ENCODE assay signal across 11 mouse cellular contexts in genomic region chr4:118548130-118548480, GRCm38 (mm10). TPM values are rescaled to one million over a fixed set of nuclear protein-coding genes. Genes with fewer than 3 reads are reported as not detected.
DNase-seq lines count a peak whose midpoint lies in the region; ATAC-seq and TF ChIP-seq lines count a peak whose summit lies in the region.
"Not testable (repeated sequence)": the region's sequence is repeated elsewhere in the genome, so short reads cannot be mapped to it uniquely, and the experiment has no call there.
"Had no signal": no experiment of that assay in that cellular context is flagged by ENCODE, and none has a peak within 500 bp of the region (broad histone marks: within the 10 kb centered on the region; RNA-seq: fewer than 3 reads in every experiment).

No protein-coding gene starts in this region.

- not testable (repeated sequence) for H3K4me1 ChIP-seq in kidney, adult 2 months (ENCODE audit: control insufficient read depth, insufficient read depth, low read length); lung, embryonic 14.5 days (ENCODE audit: insufficient read depth)

- H3K9ac ChIP-seq in lung, embryonic 14.5 days = not testable (repeated sequence)

- not testable (repeated sequence) for TF ChIP-seq CTCF in kidney, adult 2 months (conservative IDR thresholded peaks at IDR 0.05; ENCODE audit: insufficient read depth, insufficient read length, low read depth, low read length); lung, embryonic 14.5 days (IDR thresholded peaks at IDR 0.05; ENCODE audit: low read depth)

- ATAC-seq in lung, embryonic 14.5 days (ENCODE audit: insufficient read depth) = not testable (repeated sequence)

- not testable (repeated sequence) for H3K4me2 ChIP-seq in lung, embryonic 14.5 days

- H3K4me3 ChIP-seq in kidney, adult 2 months (ENCODE audit: insufficient read depth, low read depth, low read length); lung, embryonic 14.5 days (ENCODE audit: low read depth, low read length): not testable (repeated sequence)

- peak; percentile 59 for DNase-seq in CD4-positive helper T cell, adult 2 months (ENCODE audit: low read depth, low spot score)
- DNase-seq in brain, adult 2 months (ENCODE audit: low read depth, low spot score) = peak; percentile 65
- peak; percentile 49 for DNase-seq in embryo, embryonic 11.5 days (ENCODE audit: low read depth, low spot score)
- peak; percentile 67 for DNase-seq in gastrocnemius, postnatal 25 days
- DNase-seq in kidney, adult 2 months = peak; percentile 18
- DNase-seq in lung, embryonic 14.5 days = peak; percentile 70
- DNase-seq in retina, adult 2 months (ENCODE audit: low read depth, low spot score) = peak; percentile 48
- DNase-seq in thymus, postnatal 0 days (ENCODE audit: low spot score) = peak; percentile 55

- H3K9me3 ChIP-seq in lung, embryonic 14.5 days (ENCODE audit: low read depth, low read length) = not testable (repeated sequence)

- H3K36me3 ChIP-seq in kidney, adult 2 months (ENCODE audit: control insufficient read depth, insufficient read depth, low read length); lung, embryonic 14.5 days (ENCODE audit: insufficient read depth): not testable (repeated sequence)

- WGBS in kidney, adult 2 months = 83% methylated on average over 10 of the region's 10 CpGs
- WGBS in lung, embryonic 14.5 days = 85% methylated on average over 10 of the region's 10 CpGs

- TF ChIP-seq POLR2A in kidney, adult 2 months (IDR thresholded peaks at IDR 0.05; ENCODE audit: low read depth, low read length) = not testable (repeated sequence)

- H3K27ac ChIP-seq in kidney, adult 2 months (ENCODE audit: insufficient read depth, low read depth, low read length); lung, embryonic 14.5 days (ENCODE audit: low read depth): not testable (repeated sequence)

- not testable (repeated sequence) for H3K27me3 ChIP-seq in kidney, adult 2 months (replicated peaks; ENCODE audit: control insufficient read depth, insufficient read depth, low read length); lung, embryonic 14.5 days (ENCODE audit: insufficient read depth, low read length)

RNA-seq across cellular contexts. Expression of gene Tmem125, which starts 4.3 kb away (rescaled TPM):
- not detected for total RNA-seq in gastrocnemius, postnatal 25 days (2021)
- polyA plus RNA-seq in kidney, adult 2 months (2012; rRNA removed) = 30.3 and 44.7 TPM in 2 replicates
- polyA plus RNA-seq in lung, embryonic 14.5 days (2014; fragmentation: Nextera tagmentation; extraction: Ambion mirVana) = 3.3 and 3.6 TPM in 2 replicates
- polyA plus RNA-seq in thymus, postnatal 0 days (2015; fragmentation: Nextera tagmentation; extraction: Ambion mirVana) = 0.60 and 1.1 TPM in 2 replicates
- polyA plus RNA-seq: forebrain, embryonic 13.5 days had no signal

RNA-seq across cellular contexts. Expression of gene 2610528J11Rik, which starts 21.3 kb away (rescaled TPM):
- total RNA-seq in gastrocnemius, postnatal 25 days (2021) = not detected
- 166 and 182 TPM in 2 replicates for polyA plus RNA-seq in kidney, adult 2 months (2012; rRNA removed)
- polyA plus RNA-seq in lung, embryonic 14.5 days (2014; fragmentation: Nextera tagmentation; extraction: Ambion mirVana) = 9.0 and 10.3 TPM in 2 replicates
- polyA plus RNA-seq in thymus, postnatal 0 days (2015; fragmentation: Nextera tagmentation; extraction: Ambion mirVana) = 3.0 TPM in 2 replicates
- total RNA-seq: left cerebral cortex, adult 2 months had no signal
- polyA plus RNA-seq: neural tube, embryonic 12.5 days had no signal

RNA-seq across cellular contexts. Expression of gene Tie1, which starts 58.2 kb away (rescaled TPM):
- 10 to 100 TPM; 15.8 to 20.1 TPM for total RNA-seq in gastrocnemius, postnatal 25 days (2021)
- polyA plus RNA-seq in kidney, adult 2 months (2012; rRNA removed) = 44.5 and 51.8 TPM in 2 replicates
- polyA plus RNA-seq in lung, embryonic 14.5 days (2014; fragmentation: Nextera tagmentation; extraction: Ambion mirVana) = 52.7 and 54.2 TPM in 2 replicates
- 6.2 and 8.2 TPM in 2 replicates for polyA plus RNA-seq in thymus, postnatal 0 days (2015; fragmentation: Nextera tagmentation; extraction: Ambion mirVana)

Comparison
In these comparisons a context has a peak if more than half of its experiments do, and no peak if none do; other contexts are left out.
1. DNase-seq: peak in every context shown above with its lines; median percentile 70 in lung, embryonic 14.5 days; 67 in gastrocnemius, postnatal 25 days; 65 in brain, adult 2 months; 59 in CD4-positive helper T cell, adult 2 months; 55 in thymus, postnatal 0 days; 49 in embryo, embryonic 11.5 days; 48 in retina, adult 2 months; 18 in kidney, adult 2 months.
2. RNA of gene 2610528J11Rik, which starts 21.3 kb away (polyA plus RNA-seq): 166 to 182 TPM in kidney, adult 2 months; 9.0 to 10.3 TPM in lung, embryonic 14.5 days and 3.0 TPM in thymus, postnatal 0 days; every median in the first group is over 10 times any median in the second.